In genomic region chr6:92636431-92636830, GRCm38 (mm10) we compare ENCODE assay signal across 26 mouse cellular contexts.
"Had no signal": no experiment of that assay in that cellular context is flagged by ENCODE, and none has a peak within 500 bp of the region (broad histone marks: within the 10 kb centered on the region; RNA-seq: fewer than 3 reads in every experiment).

No protein-coding gene starts in this region.

- H3K4me1 ChIP-seq: heart, embryonic 13.5 days; heart, embryonic 15.5 days; hindbrain, embryonic 13.5 days; hindbrain, embryonic 15.5 days; kidney, embryonic 15.5 days; limb, embryonic 10.5 days; liver, embryonic 13.5 days had no signal

- H3K9me3 ChIP-seq: heart, embryonic 13.5 days; heart, embryonic 15.5 days; hindbrain, embryonic 13.5 days; hindbrain, embryonic 15.5 days; kidney, embryonic 15.5 days; limb, embryonic 10.5 days; limb, embryonic 12.5 days; liver, embryonic 13.5 days had no signal

- H3K4me2 ChIP-seq: heart, embryonic 11.5 days; heart, embryonic 13.5 days; heart, embryonic 15.5 days; hindbrain, embryonic 13.5 days; hindbrain, embryonic 15.5 days; kidney, embryonic 15.5 days; limb, embryonic 12.5 days; liver, embryonic 11.5 days; liver, embryonic 13.5 days had no signal

- DNase-seq: gastrocnemius, postnatal 14 days; gastrocnemius, postnatal 36 days; heart, adult 2 months; heart, postnatal 14 days; heart, postnatal 36 days; kidney, adult 11 months; kidney, adult 2 months; kidney, adult 9 months; kidney, postnatal 14 days; kidney, postnatal 36 days; layer of hippocampus, adult 9-11 months; layer of hippocampus, postnatal 36 days; liver; liver, embryonic 13.5 days had no signal

- H3K4me3 ChIP-seq: heart, adult 2 months; heart, embryonic 13.5 days; heart, embryonic 15.5 days; hindbrain, embryonic 13.5 days; hindbrain, embryonic 15.5 days; kidney, embryonic 15.5 days; limb, embryonic 10.5 days; limb, embryonic 12.5 days; liver, embryonic 13.5 days had no signal

- H3K27ac ChIP-seq: heart, adult 2 months; heart, embryonic 13.5 days; heart, embryonic 15.5 days; hindbrain, embryonic 13.5 days; hindbrain, embryonic 15.5 days; hindbrain, postnatal 0 days; kidney, embryonic 15.5 days; kidney, postnatal 0 days; limb, embryonic 10.5 days; limb, embryonic 12.5 days; liver, embryonic 13.5 days had no signal

- ATAC-seq: hindbrain, postnatal 0 days; intestine, embryonic 16.5 days had no signal

- H3K27me3 ChIP-seq: heart, embryonic 13.5 days; heart, embryonic 15.5 days; hindbrain, embryonic 13.5 days; hindbrain, embryonic 15.5 days; kidney, embryonic 15.5 days; limb, embryonic 12.5 days; liver, embryonic 13.5 days had no signal

- H3K9ac ChIP-seq: heart, embryonic 13.5 days; heart, embryonic 15.5 days; hindbrain, embryonic 13.5 days; hindbrain, embryonic 15.5 days; kidney, embryonic 15.5 days; limb, embryonic 12.5 days; liver, embryonic 13.5 days had no signal

- H3K36me3 ChIP-seq: heart, embryonic 13.5 days; heart, embryonic 15.5 days; hindbrain, embryonic 13.5 days; hindbrain, embryonic 15.5 days; kidney, embryonic 15.5 days; limb, embryonic 10.5 days; limb, embryonic 12.5 days; liver, embryonic 13.5 days had no signal
